Mouse (Mus musculus) neutrophil, adult 59 days (primary cell): ENCODE data around the gene Akt1. TPM values are rescaled to one million over a fixed set of nuclear protein-coding genes. Genes with fewer than 3 reads are reported as not detected.

Experiments
- total RNA-seq, 2 experiments: library from RNA; stranded (reverse); gene quantifications; 1 replicate in 1 of 2; 2 replicates in 1 of 2; pipeline ENCODE4 v1.2.4; 2023

Gene Akt1
- 100 to 1,000 TPM; 181 to 197 TPM for total RNA-seq

GRCm38 (mm10) chr12:112674132-112675011 lies at the start of gene Akt1:
Akt1 (minus strand) TSS chr12:112674884.

GRCm38 (mm10) chr12:112720216-112720615 lies 45.5 kb upstream of the Akt1 start, which contains the start of gene Cep170b:
Cep170b (plus strand) TSS chr12:112720455.

GRCm38 (mm10) chr12:112678555-112679026 lies 3.9 kb upstream of the Akt1 start, which contains the start of gene Zbtb42:
Zbtb42 (plus strand) TSS chr12:112678828.

DNA sequence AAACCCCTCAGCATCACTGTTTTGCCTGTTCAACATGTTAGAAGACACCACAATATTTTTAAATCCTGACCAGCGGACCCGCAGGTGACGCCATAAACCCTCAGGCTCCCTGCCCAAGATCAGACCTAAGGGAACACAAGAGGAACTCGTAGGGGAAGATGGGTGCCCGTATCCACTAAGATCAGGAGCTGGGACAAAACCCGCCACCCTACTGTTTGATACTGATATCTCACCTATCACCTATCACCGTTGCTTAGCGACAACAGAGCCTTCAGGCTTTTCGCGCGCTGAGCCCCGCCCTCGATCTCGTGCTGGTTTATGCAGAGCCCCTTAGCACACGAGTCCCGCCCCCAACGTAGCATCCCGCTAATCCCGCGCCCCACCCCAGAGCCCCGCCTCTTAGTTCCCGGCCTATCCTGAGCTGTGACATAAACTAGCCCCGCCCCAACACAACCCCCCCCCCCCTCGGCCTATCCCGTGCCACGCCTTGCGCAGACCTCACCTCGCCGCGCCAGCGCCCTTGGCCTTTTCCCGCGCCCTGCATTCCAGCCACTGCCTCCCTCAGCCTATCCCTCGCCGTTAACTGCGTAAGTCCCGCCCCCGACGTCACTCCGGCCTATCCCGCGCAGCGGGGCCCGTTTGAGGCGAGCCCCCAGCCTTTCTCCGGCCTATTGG lies 30.4 kb downstream of the Akt1 start, which contains the start of gene Siva1:
TSS of gene Siva1 (plus strand) at position 500 of the 675 bp plus-strand sequence.

GRCm38 (mm10) chr12:112619686-112620353 lies 54.9 kb downstream of the Akt1 start, which contains the start of gene Adssl1:
Adssl1 (plus strand) TSS chr12:112620045.

Other genes starting within 250 kb of the Akt1 start
- not detected for gene A530016L24Rik, start 185.4 kb downstream of the Akt1 start, total RNA-seq
- gene Tmem179, start 158.1 kb downstream of the Akt1 start, total RNA-seq: not detected
- gene Inf2, start 86.1 kb downstream of the Akt1 start, total RNA-seq: 10 to 100 TPM; 36.0 to 53.4 TPM
- gene Adssl1, start 54.8 kb downstream of the Akt1 start, total RNA-seq: 10 to 100 TPM; 80.1 to 82.2 TPM
- gene Siva1, start 30.2 kb downstream of the Akt1 start, total RNA-seq: 10 to 100 TPM; 40.4 to 44.3 TPM
- gene Zbtb42, start 3.9 kb upstream of the Akt1 start, total RNA-seq: 10 to 100 TPM; 18.4 to 19.4 TPM
- 1 to 10 TPM in 1 of 2 experiments, under 1 TPM in 1; 0.80 to 1.0 TPM for gene Cep170b, start 45.6 kb upstream of the Akt1 start, total RNA-seq
- gene Pld4, start 85.8 kb upstream of the Akt1 start, total RNA-seq: 100 to 1,000 TPM; 228 to 351 TPM
- gene Ahnak2, start 127.8 kb upstream of the Akt1 start, total RNA-seq: under 1 TPM; 0.47 to 0.53 TPM
- 1 to 10 TPM in 1 of 2 experiments, under 1 TPM in 1; 1.00 to 1.1 TPM for gene Clba1, start 134.1 kb upstream of the Akt1 start, total RNA-seq
- gene Cdca4, start 154.5 kb upstream of the Akt1 start, total RNA-seq: 10 to 100 TPM; 30.8 to 38.3 TPM
- gene Gpr132, start 193.3 kb upstream of the Akt1 start, total RNA-seq: 10 to 100 TPM; 25.5 to 28.0 TPM